Mouse (Mus musculus) ES-E14 (cell line): ENCODE measurements around the gene Cib4. TPM values are rescaled to one million over a fixed set of nuclear protein-coding genes. Genes with fewer than 3 reads are reported as not detected.

ENCODE experiments used
- DNase-seq: peaks from one replicate; pipeline ENCODE4 v3.0.0-alpha.2; 2013; ENCODE audit warnings: low read depth, low spot score
- H3K27ac ChIP-seq: 2 replicates; pipeline ENCODE4 v1.5.1; 2012; ENCODE audit warnings: low read depth, mild to moderate bottlenecking, low read length, moderate library complexity, mixed read lengths; ENCODE audit not compliant: poor library complexity, insufficient read depth, severe bottlenecking
- H3K36me3 ChIP-seq: 2 replicates; pipeline ENCODE4 v1.6.1; 2012; ENCODE audit warnings: mild to moderate bottlenecking, low read length, moderate library complexity, mixed read lengths; ENCODE audit not compliant: control insufficient read depth, poor library complexity, insufficient read depth, severe bottlenecking
- H3K4me1 ChIP-seq, 2 experiments: fragments of 150-350 bp in 1 of 2; sonication (generic) in 1 of 2; 2 replicates each; pipeline ENCODE4 v1.6.1; 2012; ENCODE audit warnings: low read length in 2 of 2, mild to moderate bottlenecking in 1 of 2, mixed read lengths in 1 of 2; ENCODE audit not compliant: control insufficient read depth in 2 of 2, insufficient read depth in 2 of 2, poor library complexity in 1 of 2
- H3K4me3 ChIP-seq, 2 experiments: fragments of 150-350 bp in 1 of 2; sonication (generic) in 1 of 2; 2 replicates each; pipeline ENCODE4 v1.5.1; 2012; ENCODE audit warnings: low read length in 2 of 2, low read depth in 1 of 2, mild to moderate bottlenecking in 1 of 2, mixed read lengths in 1 of 2; ENCODE audit not compliant: insufficient read depth in 1 of 2, poor library complexity in 1 of 2, severe bottlenecking in 1 of 2
- H3K9ac ChIP-seq: 2 replicates; pipeline ENCODE4 v1.6.1; 2012; ENCODE audit warnings: low read depth, mild to moderate bottlenecking, low read length, mixed read lengths; ENCODE audit not compliant: poor library complexity, insufficient read depth, severe bottlenecking
- H3K9me3 ChIP-seq: fragments of 150-350 bp; sonication (generic); 2 replicates; pipeline ENCODE4 v1.6.1; 2012; ENCODE audit warnings: low read depth, mild to moderate bottlenecking, low read length; ENCODE audit not compliant: control insufficient read depth, insufficient read depth
- CHD2 ChIP-seq: IDR thresholded peaks from 2 replicates; pipeline ENCODE4 v1.6.1; 2014; ENCODE audit warnings: mild to moderate bottlenecking, low read depth, low read length, inconsistent platforms
- HCFC1 ChIP-seq: IDR thresholded peaks from 2 replicates; pipeline ENCODE4 v1.6.1; 2012; ENCODE audit warnings: low read length, inconsistent platforms, borderline replicate concordance; ENCODE audit not compliant: insufficient read depth
- MAFK ChIP-seq: IDR thresholded peaks from 2 replicates; pipeline ENCODE4 v1.6.1; 2014; ENCODE audit warnings: mild to moderate bottlenecking, low read depth, low read length, inconsistent platforms; ENCODE audit not compliant: insufficient read depth
- ZC3H11A ChIP-seq: IDR thresholded peaks from 2 replicates; pipeline ENCODE4 v1.6.1; 2012; ENCODE audit warnings: low read depth, mild to moderate bottlenecking, inconsistent platforms, low read length, borderline replicate concordance
- ZNF384 ChIP-seq: IDR thresholded peaks from 2 replicates; pipeline ENCODE4 v1.6.1; 2012; ENCODE audit warnings: low read depth, low read length, inconsistent platforms
- in situ Hi-C, 2 experiments: fragments of 600-800 bp; cut with MboI; formaldehyde crosslinking; loops; one replicate each; pipeline ENCODE4 v1.15.1; 2025; ENCODE audit warnings: low sequenced_read_pairs in 2 of 2, inconsistent platforms in 1 of 2; ENCODE audit not compliant: unreplicated experiment in 2 of 2
- total RNA-seq: library from RNA; depleted of rRNA; stranded (reverse); fragments of 300-350 nt; gene quantifications from 2 replicates; pipeline ENCODE4 v1.2.3, GENCODE M21; 2012

The Cib4 gene
- total RNA-seq, 1 experiment, result not detected

GRCm38 (mm10) chr5:30577654-30578310 lies 32.1 kb upstream of the Cib4 start:
- TF ChIP-seq ZC3H11A (no peak), ZNF384 (no peak), CHD2 (no peak), MAFK (no peak), HCFC1 (no peak)
- Histone ChIP-seq H3K36me3 (no peaks in the 10 kb centered on the region), H3K9me3 (no peaks in the 10 kb centered on the region), H3K9ac (no peak overlapping the region), H3K4me1 (no peaks in the 10 kb centered on the region), H3K27ac (no peak overlapping the region), H3K4me3 (no peak overlapping the region)
- in situ Hi-C loops, result no loop called here
- no peak for DNase-seq

DNA sequence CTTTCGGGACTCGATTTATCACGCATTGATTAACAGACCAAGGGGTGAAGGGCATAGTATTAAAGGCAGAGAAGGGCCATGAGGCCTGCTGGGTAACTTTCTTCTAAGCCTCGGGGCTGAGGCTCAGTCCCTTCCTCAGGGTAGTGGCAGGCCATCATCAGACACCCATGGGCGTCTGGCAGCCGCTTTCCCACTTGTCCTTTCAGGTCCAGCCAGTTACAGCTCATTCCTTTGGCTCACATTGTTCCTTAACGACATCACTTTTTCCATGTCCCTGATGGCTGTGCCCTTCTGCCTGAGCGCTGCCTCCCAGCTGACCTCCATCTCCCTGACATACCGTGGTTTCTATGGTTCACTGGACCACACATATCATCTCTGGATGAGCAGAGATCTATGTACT lies 31.6 kb upstream of the Cib4 start:
- Histone ChIP-seq H3K36me3 (no peaks in the 10 kb centered on the region), H3K4me3 (no peak overlapping the region), H3K27ac (no peak overlapping the region), H3K9me3 (no peaks in the 10 kb centered on the region), H3K9ac (no peak overlapping the region), H3K4me1 (no peaks in the 10 kb centered on the region)
- no peak for TF ChIP-seq ZNF384
- no peak for TF ChIP-seq MAFK
- no peak for TF ChIP-seq HCFC1
- TF ChIP-seq CHD2, result no peak
- no peak for TF ChIP-seq ZC3H11A
- in situ Hi-C loops, result no loop called here
- no peak for DNase-seq

DNA sequence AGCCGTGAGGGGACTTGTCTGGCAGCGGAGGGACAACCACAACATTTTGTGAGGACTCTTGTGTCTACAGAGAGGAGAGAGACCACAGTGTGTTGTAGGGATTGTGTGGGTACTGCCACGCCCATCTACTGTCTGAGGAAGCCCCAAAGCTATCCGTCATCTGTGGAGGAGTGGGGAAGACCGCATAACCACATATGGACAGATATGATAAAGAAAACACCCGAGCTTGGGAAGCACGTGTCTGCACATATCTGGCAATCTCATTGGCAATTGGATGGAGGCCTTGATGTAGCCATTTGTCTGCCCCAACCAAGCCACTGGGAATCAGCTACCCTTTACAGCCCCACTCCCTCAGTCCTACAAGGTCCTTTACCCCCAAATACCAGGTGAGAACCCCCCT lies 30.6 kb upstream of the Cib4 start:
- Histone ChIP-seq H3K36me3 (no peaks in the 10 kb centered on the region), H3K27ac (no peak overlapping the region), H3K9me3 (no peaks in the 10 kb centered on the region), H3K4me1 (no peaks in the 10 kb centered on the region), H3K9ac (no peak overlapping the region), H3K4me3 (no peak overlapping the region)
- no peak for TF ChIP-seq ZC3H11A
- TF ChIP-seq MAFK, result no peak
- TF ChIP-seq CHD2, result no peak
- TF ChIP-seq HCFC1, result no peak
- TF ChIP-seq ZNF384, result no peak
- in situ Hi-C loops, result no loop called here
- no peak for DNase-seq

DNA sequence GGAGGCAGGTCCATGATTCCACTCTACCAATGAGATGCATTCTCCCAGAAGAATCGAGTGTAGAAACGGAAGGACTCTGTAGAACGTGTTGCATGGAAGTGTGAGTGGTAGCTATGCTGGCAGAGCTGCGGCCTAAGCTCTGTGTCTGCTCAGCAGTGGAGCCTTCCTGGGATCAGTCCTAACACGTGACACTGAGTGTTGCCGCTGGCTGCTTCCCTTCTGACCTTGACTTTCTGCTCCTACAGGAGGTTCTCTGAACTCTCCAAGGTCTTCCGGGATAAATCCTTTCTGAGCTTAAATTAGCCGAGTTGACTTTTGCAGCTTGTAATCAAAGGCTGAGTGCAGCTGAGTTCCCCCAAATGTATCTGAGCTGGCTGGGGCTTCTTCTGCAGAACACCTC lies 28.7 kb upstream of the Cib4 start:
- no peak overlapping the region for H3K27ac ChIP-seq
- DNase-seq, result no peak

GRCm38 (mm10) chr5:30571820-30572219 lies 26.2 kb upstream of the Cib4 start:
- Histone ChIP-seq H3K27ac (no peak overlapping the region), H3K9me3 (no peaks in the 10 kb centered on the region), H3K36me3 (no peaks in the 10 kb centered on the region), H3K9ac (no peak overlapping the region), H3K4me1 (no peaks in the 10 kb centered on the region), H3K4me3 (no peak overlapping the region)
- DNase-seq, result no peak
- in situ Hi-C loops, result no loop called here
- TF ChIP-seq ZNF384, result no peak
- no peak for TF ChIP-seq MAFK

More for the DNA sequence above, 28.7 kb upstream of the Cib4 start:
- no peak overlapping the region for H3K9ac ChIP-seq
- TF ChIP-seq ZC3H11A (no peak), HCFC1 (no peak), MAFK (no peak), CHD2 (no peak), ZNF384 (no peak)
- in situ Hi-C loops, result no loop called here
- H3K4me1 ChIP-seq, result no peaks in the 10 kb centered on the region
- H3K36me3 ChIP-seq, result no peaks in the 10 kb centered on the region
- H3K4me3 ChIP-seq, result no peak overlapping the region
- no peaks in the 10 kb centered on the region for H3K9me3 ChIP-seq
